Mouse (Mus musculus): ENCODE measurements around the gene A930004D18Rik.
"Not testable (repeated sequence)": the region's sequence is repeated elsewhere in the genome, so short reads cannot be mapped to it uniquely, and the experiment has no call there.

Gene A930004D18Rik

DNA sequence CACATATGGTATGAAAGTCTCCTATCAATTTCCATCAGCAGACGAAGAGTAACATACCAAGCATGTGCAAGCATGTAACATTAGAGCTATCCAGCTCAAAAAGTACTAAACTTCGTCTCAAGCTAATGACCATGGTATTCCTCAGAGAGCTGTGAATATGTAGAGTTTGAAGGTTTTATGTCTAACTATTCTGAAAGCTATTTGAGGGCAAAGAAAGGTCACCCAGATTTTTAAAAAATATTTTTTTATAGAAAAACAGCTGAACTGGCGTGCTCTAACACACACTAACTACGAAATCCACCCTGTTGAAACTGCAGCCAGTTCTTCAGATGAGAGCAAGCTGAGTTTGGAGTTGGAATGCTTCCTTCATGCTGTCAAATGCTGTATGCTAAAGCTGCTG, 33.3 kb downstream of the A930004D18Rik start:
- DNase-seq (ENCODE audit: low spot score): no peak

DNA sequence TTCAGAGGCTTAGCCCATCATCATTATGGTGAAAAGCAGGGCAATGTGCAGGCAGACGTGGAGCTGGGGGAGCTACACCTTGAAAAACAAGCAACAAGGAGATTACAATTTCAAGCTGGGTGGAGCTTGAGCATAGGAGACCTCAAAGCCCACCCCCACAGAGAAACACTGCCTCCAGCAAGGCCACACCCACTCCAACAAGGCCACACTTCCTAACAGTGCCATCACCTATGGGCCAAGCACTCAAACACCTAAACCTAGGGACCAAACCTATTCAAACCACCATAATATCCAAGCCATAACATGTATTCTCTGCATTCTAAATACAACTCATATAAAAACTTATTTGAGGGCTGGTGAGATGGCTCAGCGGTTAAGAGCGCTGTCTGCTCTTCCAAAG, 35.2 kb downstream of the A930004D18Rik start:
- no peak for DNase-seq (ENCODE audit: low spot score)

DNA sequence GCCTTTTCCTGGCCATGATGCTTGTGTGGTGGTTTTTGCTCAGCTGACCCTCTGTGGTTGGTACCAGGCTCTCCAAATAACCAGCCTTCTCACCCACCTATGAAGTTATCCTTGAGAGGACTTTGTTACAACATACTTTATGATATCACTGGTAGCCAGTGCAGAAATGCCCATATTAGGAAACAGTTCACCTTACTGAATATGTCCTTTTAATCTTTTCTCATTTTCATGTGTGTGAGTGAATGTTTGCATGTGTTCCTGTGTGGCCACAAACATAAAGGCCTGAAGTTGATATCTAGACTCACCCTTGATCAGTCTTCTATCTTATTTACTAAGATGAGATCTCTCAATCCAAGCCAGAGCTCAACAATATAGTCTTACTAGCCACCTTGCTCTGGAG, 40.7 kb downstream of the A930004D18Rik start, which contains the start of gene H2al2a:
TSS of gene H2al2a (minus strand) at position 101 of the 400 bp plus-strand sequence.
- no peak for DNase-seq (ENCODE audit: low spot score)

DNA sequence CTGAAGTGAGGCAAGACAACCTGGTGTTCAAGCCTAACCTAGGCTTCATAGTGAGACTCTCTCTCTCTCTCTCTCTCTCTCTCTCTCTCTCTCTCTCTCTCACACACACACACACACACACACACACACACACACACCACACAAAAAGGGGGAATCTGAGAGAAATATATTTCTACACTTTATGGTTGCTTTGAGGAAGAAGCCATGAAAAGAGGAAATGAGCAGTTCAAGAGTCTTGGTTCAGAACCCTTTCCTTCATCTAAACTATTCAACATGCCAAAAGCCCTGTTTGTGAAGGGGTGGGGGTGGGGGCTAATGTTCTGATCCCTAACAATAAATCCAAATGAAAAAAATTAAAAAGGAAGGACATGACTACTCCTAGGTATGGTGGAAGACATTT, 48.0 kb downstream of the A930004D18Rik start:
- DNase-seq (ENCODE audit: low spot score): no peak

DNA sequence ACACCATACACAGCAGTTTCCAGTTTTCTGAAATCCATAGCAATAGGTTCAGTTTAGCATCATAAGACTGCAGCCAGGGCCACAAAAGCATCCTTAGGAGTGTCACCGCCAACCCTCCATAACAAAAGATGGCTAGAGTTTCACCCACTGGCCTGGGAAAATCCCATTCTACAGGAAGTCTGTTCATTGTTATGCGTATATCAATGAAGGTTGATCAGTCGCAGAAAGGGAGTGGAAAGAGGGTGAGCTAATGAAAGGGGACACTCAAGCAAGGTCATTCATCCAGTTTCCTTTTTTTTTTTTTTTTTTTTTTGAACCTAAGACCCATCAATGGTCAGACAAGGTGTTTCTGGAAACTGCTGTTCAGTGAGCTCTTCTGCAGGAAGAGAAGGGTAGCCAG, 48.4 kb downstream of the A930004D18Rik start:
- DNase-seq (ENCODE audit: low spot score): no peak

DNA sequence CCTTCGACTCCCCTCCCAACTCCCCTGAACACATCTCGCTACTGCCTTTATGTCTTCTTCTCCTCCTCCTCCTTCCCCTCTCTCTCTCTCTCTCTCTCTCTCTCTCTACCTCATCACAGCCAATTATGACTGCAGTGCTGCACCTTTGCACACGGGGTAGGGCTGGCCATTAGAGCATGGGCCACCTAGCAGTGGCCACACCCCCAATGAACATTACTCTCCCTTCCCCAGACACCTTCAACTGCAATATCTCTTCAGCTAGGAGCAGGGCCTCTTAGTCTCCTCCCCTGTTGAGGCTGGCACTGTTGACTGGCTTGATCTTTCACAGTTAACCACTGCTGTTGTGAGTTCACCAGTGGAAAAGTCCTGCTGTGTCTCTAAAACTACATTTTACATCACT, 50.8 kb downstream of the A930004D18Rik start:
- no peak for DNase-seq (ENCODE audit: low spot score)

DNA sequence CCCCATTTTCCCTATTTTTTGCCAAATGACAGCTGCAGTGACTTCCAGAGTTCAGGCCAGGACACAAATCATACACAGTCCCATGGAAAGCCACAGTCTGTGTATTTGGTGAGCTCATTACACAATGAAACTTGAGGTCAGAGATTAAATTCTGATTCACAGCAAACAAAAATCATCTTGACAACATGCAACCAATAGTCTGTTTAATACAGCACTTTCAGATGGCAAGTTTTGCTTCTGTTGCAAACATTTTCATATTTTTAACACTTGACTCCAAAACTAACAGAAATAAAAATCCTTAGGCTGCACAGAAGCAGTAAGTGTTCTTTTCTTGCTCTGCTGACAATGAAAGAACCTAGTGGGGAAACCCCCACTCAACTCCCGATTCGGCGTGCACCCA, 52.8 kb downstream of the A930004D18Rik start:
- DNase-seq (ENCODE audit: low spot score): no peak

DNA sequence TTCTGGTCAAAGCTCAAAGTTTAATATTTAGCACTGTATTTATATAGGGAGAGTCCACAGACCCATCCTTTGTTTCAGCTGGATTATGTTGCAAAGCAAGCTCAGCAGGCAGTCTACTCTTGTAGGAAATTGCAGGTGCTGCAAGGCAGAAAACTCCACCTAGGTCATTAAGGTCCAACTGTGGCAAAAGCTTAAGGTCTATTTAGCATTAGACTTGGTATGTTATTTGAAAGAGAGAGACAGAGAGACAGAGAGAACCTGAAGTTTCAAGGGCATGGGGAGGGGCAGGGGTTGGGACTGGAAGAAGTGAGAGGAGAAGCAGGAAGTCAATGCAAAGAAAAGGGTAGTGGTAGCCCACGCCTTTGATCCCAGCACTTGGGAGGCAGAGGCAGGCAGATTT, 54.8 kb downstream of the A930004D18Rik start:
- DNase-seq (ENCODE audit: low spot score): no peak

DNA sequence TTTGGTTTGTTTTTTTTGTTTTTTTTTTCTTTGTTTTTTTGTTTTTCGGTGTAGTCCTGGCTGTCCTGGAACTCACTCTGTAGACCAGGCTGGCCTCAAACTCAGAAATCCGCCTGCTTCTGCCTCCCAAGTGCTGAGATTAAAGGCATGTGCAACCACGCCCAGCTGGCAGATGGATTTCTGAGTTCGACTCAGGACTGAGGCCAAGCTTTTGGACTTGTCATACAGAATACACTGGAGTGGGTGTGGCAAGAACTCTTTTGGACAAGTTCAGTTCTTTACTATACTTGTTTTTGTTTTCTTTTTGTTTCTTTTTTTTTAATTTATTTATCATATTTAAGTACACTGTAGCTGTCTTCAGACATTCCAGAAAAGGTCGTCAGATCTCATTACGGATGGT, 58.8 kb downstream of the A930004D18Rik start:
- DNase-seq (ENCODE audit: low spot score): no peak

DNA sequence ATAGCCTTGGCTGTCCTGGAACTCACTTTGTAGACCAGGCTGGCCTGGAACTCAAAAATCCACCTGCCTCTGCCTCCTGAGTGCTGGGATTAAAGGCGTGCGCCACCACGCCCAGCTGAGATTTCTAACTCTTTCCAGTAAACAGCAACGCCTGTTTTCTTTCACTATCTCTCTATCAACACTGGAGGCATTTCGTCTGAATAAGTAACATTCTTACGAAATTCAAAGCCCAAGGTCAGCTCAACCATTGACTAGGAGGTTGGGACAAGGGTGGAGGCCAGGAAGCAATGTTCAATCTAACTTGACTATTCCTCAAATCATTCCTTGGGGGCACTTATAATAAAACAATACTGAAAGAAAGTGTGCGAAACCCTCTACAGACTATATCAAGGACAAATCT, 59.3 kb downstream of the A930004D18Rik start:
- DNase-seq (ENCODE audit: low spot score): not testable (repeated sequence)

DNA sequence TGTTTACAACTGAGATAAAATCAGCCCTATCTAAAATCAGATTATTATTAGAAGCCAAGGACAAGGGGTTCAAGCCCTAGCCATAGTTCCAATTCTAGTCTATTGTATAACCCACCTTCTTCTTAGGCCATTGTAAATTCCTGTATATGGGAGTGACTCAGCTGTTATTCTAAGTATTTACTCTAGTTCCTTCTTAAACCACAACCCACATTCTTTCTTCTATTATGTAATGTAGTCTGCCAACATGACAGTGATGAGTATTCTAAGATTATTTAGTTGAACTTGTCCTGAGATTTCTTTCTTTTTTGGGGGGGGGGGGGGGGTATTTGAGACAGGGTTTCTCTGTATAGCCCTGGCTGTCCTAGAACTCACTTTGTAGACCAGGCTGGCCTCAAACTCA, 59.9 kb downstream of the A930004D18Rik start:
- not testable (repeated sequence) for DNase-seq (ENCODE audit: low spot score)

DNA sequence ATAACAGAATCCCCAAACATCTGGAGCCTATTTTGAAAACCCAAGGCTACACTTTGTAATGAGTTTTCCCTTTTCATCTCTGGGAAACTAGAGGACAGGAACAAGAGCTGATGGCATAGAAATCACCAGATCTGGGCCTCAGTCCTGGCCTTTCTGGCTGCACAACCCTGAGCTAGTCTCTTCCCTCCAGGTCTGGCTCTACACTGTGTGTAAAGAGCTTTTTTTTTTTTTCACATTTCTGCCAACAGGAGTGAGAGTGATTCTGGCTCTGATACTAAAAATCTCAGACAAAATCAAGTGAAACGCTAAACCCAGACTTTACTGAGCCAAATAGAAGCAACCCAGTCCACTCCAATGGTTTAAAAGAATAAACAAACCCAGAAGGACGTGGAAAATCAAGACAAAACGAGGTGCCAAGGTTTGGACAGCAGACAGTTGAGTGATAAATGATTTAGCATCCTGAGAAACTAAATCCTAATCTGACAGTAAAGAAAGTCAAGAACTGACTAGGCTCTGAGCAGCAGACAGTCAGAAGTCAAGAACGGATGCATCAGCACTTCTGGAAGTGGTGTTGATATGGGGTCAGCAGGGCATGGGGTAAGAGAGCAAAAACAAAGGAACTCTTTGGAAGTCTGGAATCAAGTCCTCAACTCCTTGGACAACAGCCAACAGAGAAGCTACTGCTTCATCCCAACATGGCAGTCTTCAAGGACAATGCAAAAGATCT, 61.8 kb downstream of the A930004D18Rik start:
- DNase-seq (ENCODE audit: low spot score): no peak

All from spleen, adult 12 weeks (tissue).